Mouse (Mus musculus) layer of hippocampus, adult 11-12 months (tissue): ENCODE results near the gene Ints1.

ENCODE experiments used
- DNase-seq: peaks from one replicate; pipeline ENCODE4 v3.0.0; 2022; ENCODE audit warnings: low spot score

Gene Ints1

DNA sequence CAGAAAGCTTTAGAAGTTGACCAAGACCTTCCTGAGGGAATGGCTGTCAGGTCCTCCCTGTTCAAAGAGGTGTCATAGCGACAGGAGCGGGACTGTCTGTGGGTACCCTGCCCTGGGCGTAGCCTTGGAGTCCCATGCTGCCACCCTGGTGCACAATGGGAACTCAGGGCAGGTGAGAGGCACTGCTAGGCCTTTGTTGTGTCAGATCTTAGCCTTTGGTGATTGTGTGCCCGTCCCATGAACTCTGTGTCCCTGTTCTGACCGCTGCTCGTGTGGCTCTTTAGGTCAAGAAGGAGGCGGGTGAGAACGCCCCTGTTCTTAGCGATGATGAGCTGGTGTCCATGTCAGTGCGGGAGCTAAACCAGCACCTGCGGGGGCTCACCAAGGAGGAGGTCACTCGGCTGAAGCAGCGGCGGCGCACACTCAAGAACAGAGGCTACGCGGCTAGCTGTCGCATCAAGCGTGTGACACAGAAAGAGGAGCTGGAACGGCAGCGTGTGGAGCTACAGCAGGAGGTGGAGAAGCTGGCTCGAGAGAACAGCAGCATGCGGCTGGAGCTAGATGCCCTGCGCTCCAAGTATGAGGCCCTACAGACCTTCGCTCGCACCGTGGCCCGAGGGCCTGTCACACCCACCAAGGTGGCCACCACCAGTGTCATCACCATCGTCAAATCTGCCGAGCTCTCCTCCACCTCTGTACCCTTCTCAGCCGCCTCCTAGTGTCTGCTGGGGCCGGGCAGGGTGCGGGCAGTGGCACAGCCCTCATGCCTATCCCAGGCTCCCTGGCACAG, 24.5 kb upstream of the Ints1 start:
- DNase-seq, result no peak

- no peak for DNase-seq
These were observed 23.6 kb upstream of the Ints1 start for GRCm38 (mm10) chr5:139799041-139799440.

- DNase-seq, result no peak
These were observed 22.9 kb upstream of the Ints1 start for GRCm38 (mm10) chr5:139798168-139798900.

- peak; percentile 84 for DNase-seq
These were observed 22.1 kb upstream of the Ints1 start for GRCm38 (mm10) chr5:139797473-139798167.

GRCm38 (mm10) chr5:139796900-139797299, 21.4 kb upstream of the Ints1 start:
- peak; percentile 54 for DNase-seq

DNA sequence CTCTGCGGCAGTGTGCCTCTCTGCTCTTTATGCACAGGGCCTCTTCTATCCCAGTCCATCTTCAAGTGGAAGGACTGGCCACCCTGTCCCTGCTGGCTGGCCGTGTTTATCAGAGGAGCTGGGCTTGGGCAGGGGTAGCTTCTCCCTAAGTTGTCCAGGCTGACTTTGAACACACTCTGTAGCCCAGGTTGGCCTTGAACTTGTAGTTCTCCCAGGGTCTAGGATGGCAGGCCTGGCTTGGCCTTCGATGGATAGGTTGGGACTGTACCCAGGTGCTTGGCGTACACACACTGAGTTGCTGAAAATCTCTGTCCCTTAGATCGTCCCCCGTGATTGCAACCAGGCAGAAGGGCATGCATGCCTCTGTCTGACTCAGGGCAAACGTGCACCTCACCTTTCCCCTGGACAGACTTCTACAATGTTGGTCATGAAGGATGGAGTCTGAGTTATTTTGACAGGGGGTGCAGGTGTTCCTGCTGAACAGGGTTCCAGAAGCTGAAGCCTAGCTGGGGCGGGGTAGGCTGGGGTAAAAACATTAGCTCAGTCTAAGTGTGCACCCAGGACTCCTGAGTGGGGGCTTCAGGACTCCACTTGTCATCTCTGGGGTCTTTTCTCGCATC, 20.6 kb upstream of the Ints1 start:
- no peak for DNase-seq

DNA sequence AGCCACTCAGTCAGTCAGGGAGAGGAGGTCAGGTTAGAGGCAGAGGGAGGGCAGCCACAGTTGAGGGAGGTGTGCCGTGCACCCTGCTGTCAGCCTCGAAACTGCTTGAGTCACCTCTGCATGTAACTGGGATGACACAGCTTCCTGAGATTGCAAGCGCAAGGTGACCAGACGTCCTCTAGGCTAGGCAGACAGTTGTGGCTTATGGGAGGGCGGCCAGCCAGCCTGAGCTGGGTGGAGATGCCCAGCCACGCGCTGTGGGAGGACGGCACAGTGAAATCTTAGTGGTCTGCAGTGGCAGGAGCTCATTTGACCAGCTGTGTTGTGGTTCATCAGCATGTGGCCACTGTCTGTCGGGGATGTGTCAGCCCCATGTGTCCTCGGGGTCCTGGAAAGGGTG, 19.5 kb upstream of the Ints1 start:
- no peak for DNase-seq

DNA sequence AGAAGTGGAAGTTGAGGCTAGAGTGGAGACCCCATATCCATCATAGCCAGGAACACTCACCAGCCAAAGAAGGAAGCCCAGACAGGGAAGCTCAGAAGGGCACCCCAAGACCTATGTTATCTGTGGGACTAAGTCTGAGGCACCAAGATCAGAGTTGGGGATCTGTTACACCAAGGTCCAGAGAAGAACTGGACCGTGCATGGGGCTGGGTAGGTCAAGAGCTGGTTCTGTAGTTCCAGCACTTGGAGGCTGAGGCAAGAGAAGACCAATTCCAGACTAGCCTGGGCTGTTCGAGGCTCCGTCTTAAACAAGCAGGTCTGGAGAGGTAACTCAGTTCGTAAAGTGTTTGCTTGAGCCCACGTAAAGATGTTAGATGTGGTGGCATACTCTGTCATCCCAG, 18.7 kb upstream of the Ints1 start:
- DNase-seq, result no peak

DNA sequence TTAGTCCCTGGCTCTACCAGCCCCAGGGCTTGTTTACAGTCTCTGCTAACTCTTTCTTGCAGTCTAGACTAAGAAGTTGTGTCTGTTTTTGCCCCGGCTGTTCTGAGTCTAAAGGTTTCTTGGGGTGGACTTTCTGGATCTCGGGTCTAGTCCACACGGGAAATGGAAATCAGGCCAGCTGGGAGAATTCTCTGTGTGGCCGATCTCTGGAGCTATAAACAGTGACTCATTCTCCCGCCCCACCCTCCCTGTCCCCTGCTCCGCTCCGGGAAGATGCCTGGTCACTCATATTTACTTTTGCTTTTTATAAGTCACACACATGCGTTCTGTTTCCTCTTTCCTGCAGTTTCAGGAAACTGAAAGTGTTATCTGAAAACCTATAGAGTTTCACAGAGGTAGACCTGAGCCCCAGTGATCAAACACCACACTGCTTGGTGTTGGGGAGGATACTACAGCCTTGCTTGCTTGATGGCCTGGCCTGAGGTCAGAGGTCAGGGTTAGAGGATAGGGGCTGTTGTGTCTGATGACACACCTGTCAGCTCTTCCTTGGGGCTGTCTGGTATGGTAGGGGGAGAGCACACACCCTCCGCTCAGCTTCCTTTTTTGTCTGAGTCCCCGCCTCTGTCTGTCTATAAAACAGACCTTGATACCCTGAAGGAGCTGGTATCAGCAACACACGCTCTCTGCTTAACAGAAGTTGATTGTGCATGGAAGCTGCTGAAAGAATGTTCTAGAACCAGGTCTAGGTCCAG, 18.0 kb upstream of the Ints1 start:
- no peak for DNase-seq

GRCm38 (mm10) chr5:139792966-139793337, 17.5 kb upstream of the Ints1 start:
- DNase-seq, result no peak

- no peak for DNase-seq
These were observed 16.8 kb upstream of the Ints1 start for GRCm38 (mm10) chr5:139792159-139792775.

DNA sequence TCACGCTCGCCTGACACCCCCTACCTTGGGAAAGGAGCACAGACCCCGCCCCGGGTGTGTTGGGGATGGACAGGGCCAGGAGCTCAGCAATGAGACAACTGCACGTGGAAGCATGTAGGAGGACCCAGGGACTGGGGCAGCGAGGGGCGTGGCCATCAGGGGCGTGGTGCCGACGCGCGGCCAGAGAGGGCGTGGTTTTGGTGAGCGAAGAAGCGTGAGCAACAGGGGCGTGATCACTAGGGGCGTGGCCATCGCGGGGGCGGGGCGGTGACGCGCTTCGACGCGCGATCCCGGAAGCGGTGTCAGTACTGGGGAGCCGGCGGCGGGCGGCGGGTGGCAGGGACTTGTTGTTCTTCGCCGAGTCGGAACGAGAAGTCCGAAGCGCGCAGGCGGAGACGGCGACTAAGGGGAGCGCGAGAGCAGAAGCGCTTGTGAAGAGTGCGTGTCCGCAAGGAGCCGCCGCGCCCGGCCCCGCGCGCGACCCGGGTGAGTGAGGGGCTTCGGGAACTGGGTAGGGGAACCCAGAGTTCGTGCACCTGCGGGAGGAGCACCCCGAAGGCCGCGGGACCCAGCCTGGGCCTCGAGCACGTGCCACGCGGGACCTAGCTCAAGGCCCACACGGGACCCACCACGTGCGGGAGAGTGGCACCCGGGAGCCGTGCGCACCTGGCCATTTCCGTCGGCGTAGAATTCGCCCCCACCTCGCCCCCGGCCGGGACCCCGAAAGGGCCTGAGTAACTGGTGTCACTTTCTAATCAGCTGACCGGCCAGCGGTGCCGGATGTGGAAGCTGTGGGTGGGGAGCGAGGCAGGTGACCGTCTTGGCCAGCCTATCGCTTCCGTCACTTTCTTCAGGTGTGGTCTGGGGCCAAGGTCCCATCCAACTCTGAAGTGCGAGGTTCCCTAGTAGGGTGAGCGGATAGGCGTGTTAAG, 16.0 kb upstream of the Ints1 start, which contains the start of gene Mafk:
Gene Mafk, plus strand, starts transcription at position 287 of the 932 bp plus-strand sequence.
- DNase-seq, result peak; percentile 97

DNA sequence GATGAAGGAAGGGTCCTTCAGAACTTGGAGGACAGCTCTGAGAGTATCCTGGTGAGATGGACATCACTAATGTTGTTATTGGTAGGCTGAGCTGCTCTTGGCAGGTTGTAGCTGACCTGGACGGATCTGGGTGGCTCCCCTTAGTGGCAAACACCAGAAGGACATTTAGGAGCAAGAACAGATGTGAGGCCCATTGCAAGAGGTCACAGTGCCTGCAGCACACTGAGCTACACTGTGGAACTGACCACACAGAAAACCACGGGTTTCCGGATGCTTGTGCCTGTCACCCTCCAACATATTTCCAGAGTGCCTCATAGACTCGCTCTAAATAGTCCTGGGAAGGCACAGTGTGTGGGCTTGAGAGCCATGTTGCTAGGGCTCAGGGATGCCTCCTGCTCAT, 14.0 kb upstream of the Ints1 start:
- no peak for DNase-seq

DNA sequence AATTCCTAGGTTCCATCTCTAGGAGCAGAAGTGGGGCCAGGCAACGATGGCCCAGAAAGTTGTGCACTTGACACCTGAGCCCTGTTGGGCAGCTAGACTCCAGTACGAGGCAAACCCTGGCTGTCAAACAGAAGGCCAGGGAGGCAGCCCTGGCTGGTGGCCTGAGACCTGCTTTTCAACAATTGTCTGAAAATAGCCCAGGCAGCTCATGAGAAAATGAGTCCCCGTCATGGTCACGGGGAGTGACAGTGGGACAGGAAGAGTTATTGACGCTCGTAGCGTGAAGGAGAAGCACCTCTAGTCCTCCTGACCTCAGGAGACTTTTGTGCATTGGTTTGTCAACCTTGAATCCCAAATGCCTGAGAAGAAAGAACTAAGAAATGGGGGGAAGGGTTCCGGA, 5.9 kb upstream of the Ints1 start:
- DNase-seq, result no peak

GRCm38 (mm10) chr5:139776966-139777365, 1.5 kb upstream of the Ints1 start:
- DNase-seq, result no peak

DNA sequence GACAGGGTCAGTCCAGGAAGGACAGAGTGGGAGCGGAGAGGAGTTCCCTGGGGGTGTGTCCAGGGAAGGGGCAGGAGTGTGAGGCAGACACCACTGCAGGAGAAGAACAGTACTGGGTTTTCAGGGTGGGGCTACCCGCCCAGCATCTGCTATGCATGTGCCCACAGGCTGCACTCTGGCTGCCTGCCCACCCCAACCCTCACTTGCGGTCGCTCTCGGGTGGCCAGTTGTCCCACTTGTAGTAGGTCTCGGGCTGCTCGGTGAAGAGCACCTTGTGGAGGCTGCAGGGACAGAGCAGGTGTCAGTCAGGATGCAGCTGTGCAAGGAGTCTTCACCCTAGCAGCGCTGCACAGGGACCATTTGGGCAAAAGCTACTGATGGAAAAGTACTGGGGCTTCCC, 7.3 kb downstream of the Ints1 start:
- no peak for DNase-seq

GRCm38 (mm10) chr5:139764296-139764695, 11.2 kb downstream of the Ints1 start:
- no peak for DNase-seq

DNA sequence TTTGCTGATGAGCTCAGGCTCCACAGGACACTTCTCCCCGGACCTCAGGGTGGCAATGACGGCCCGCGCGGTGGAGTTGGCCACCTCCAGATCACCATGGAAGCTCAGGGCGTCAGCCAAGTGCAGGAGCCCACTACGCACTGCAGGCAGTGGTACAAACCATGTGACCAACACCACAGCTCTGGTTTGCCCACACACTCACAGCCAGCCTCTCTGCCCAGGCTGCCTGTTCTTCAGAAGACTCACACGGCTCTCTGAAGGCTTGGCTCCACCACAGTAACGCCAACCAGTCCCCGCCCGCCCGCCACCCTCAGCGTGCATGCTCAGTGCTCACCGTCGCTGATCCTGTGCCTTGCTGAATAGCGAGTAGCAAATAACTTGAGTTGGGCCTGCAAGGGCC, 17.4 kb downstream of the Ints1 start:
- DNase-seq, result peak; percentile 46

- no peak for DNase-seq
These were observed 18.9 kb downstream of the Ints1 start for GRCm38 (mm10) chr5:139756586-139756985.

- DNase-seq, result no peak
These were observed 19.3 kb downstream of the Ints1 start for GRCm38 (mm10) chr5:139756135-139756534.
